Mouse (Mus musculus) heart, embryonic 14.5 days (tissue): ENCODE measurements at regions not wholly inside any gene's neighbourhood (a gene's known extent, or its start where the extent isn't known, plus 50 kb on each side); places are given as distances from the start of the nearest gene placed in this dataset.

ENCODE experiments used
- ATAC-seq: fragments of 200-750 bp; cut with Nextera tagmentation; 2 replicates; pipeline ENCODE4 v1.8.0; 2017; ENCODE audit warnings: low read depth, moderate TSS enrichment; ENCODE audit not compliant: insufficient number of reproducible peaks, insufficient read depth, low FRiP score
- H3K27ac ChIP-seq, 2 experiments: fragments of 200-500 bp in 1 of 2; fragments of 300-500 bp in 1 of 2; sonication (generic) in 1 of 2; replicated peaks in 1 of 2; 2 replicates each; pipeline ENCODE4 v1.5.1; 2012 to 2014; ENCODE audit warnings: low read depth in 2 of 2, low read length in 2 of 2, control low read depth in 1 of 2, mild to moderate bottlenecking in 1 of 2, mixed read lengths in 1 of 2; ENCODE audit not compliant: control insufficient read depth in 1 of 2, insufficient read depth in 1 of 2
- H3K27me3 ChIP-seq: fragments of 300-500 bp; sonication (generic); 2 replicates; pipeline ENCODE4 v1.6.1; 2014; ENCODE audit warnings: mild to moderate bottlenecking, low read length, control low read depth; ENCODE audit not compliant: control insufficient read depth, insufficient read depth
- H3K36me3 ChIP-seq: fragments of 300-500 bp; sonication (generic); 2 replicates; pipeline ENCODE4 v1.6.1; 2014; ENCODE audit warnings: mild to moderate bottlenecking, control low read depth, low read length, mixed read lengths; ENCODE audit not compliant: control insufficient read depth, insufficient read depth
- H3K4me1 ChIP-seq, 2 experiments: fragments of 200-500 bp in 1 of 2; fragments of 300-500 bp in 1 of 2; sonication (generic) in 1 of 2; 2 replicates each; pipeline ENCODE4 v1.6.1; 2012 to 2014; ENCODE audit warnings: low read length in 2 of 2, control low read depth in 1 of 2, mixed read lengths in 1 of 2; ENCODE audit not compliant: control insufficient read depth in 2 of 2, insufficient read depth in 2 of 2
- H3K4me2 ChIP-seq: fragments of 300-500 bp; sonication (generic); 2 replicates; pipeline ENCODE4 v1.6.1; 2014; ENCODE audit warnings: mild to moderate bottlenecking, low read length
- H3K4me3 ChIP-seq, 2 experiments: fragments of 200-500 bp in 1 of 2; fragments of 300-500 bp in 1 of 2; sonication (generic) in 1 of 2; 2 replicates each; pipeline ENCODE4 v1.5.1; 2012 to 2014; ENCODE audit warnings: low read length in 2 of 2, mild to moderate bottlenecking in 2 of 2, control low read depth in 1 of 2, low read depth in 1 of 2, moderate library complexity in 1 of 2; ENCODE audit not compliant: control insufficient read depth in 1 of 2, insufficient read depth in 1 of 2
- H3K9ac ChIP-seq: fragments of 300-500 bp; sonication (generic); 2 replicates; pipeline ENCODE4 v1.6.1; 2014; ENCODE audit warnings: mild to moderate bottlenecking, low read length
- H3K9me3 ChIP-seq: fragments of 300-500 bp; sonication (generic); 2 replicates; pipeline ENCODE4 v1.6.1; 2016; ENCODE audit warnings: low read length, control low read depth; ENCODE audit not compliant: control insufficient read depth
- WGBS: fragments of 180-500 bp; shearing (Covaris S2); extraction: QIAGEN DNeasy Blood & Tissue Kit; methylation state at CpG from one replicate; pipeline ENCODE4 v1.1.7; 2014; 5-methylcytosine and 5-hydroxymethylcytosine counted together

DNA sequence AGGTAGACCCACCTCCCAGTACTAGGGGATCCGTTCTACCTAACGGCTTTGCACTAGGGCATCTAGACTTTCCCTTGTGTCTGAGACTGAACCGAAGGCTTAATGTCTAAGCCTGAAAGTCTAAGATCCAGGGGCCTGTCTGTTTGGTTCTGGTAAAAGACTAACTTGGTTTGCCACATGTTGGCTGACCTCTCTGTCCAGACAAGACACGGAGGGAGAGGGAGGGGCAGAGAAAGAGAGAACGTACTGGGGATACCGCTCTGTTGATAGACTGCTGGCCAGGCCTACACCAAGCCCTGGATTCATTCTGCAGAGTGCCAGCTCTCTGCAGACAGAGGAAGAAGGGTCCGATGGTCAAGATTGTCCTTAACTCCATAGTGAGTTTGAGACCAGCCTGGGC is 78.4 kb upstream of the Dio3 start:
- 82% methylated on average over 7 of the region's 7 CpGs for WGBS
- H3K4me3 ChIP-seq: no peak overlapping the region
- H3K27me3 ChIP-seq: peaks cover 2% of the 10 kb centered on the region
- H3K4me2 ChIP-seq: no peak overlapping the region
- no peak for ATAC-seq
- H3K27ac ChIP-seq: no peak overlapping the region
- H3K36me3 ChIP-seq: no peaks in the 10 kb centered on the region
- no peaks in the 10 kb centered on the region for H3K9me3 ChIP-seq
- no peak overlapping the region for H3K9ac ChIP-seq
- no peaks in the 10 kb centered on the region for H3K4me1 ChIP-seq

DNA sequence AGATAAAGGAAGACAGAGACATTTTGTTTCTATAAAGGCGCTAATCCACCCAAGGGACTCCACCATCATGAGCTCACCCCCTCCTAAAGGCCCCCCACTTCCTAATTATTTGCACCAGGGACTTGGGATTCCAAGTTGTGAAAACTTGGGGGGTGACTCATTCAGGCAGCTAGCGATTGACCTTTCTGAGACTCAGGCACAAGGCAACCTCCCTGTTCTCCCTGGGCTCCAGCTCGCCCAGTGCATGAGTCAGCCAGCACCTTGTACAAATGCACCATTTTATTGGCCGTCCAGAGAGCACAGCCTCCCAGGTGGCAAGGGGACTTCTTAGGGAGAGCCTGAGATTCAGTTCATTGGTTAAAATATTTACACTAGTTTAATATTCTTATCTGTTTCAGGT is 78.0 kb upstream of the Dio3 start:
- 78% methylated on average over 4 of the region's 4 CpGs for WGBS
- Histone ChIP-seq H3K9me3 (no peaks in the 10 kb centered on the region), H3K4me1 (no peaks in the 10 kb centered on the region), H3K27ac (no peak overlapping the region), H3K9ac (no peak overlapping the region), H3K36me3 (no peaks in the 10 kb centered on the region), H3K4me2 (no peak overlapping the region), H3K4me3 (no peak overlapping the region), H3K27me3 (peaks cover 2% of the 10 kb centered on the region)
- no peak for ATAC-seq

DNA sequence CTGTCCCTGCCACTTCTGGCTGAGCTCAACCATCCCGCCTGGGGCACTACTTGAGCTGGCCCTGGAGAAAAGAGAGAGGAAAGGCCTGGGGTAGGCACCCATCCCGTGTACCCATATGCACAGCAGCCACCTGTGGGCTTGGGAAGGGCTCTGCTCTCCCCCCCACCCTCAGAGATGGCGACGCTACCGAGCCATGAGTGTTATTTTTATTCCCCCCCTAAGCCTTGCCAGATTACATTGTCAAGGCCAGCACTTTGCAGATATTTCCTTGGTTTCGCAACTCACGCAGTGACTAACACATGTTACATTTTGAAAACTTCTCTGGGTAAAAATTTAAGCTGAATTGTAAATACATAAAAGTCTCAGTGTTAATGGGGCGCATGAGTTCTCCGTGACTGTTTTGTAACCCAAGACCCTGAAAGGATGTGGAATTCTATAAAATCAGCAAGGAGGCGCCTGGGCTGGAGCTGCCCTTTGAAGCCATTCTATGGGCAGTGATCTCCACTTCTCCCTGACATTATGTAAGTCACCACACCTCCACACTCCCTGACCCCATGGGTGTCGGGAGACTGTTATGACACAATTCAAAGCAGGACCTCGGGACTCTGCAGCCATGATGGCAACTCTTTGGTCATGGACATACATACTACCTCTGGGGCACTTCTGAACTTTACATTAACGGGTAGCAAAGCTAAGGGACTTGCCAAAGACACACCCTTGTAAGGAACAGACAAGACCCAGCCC is 75.4 kb upstream of the Dio3 start:
- Histone ChIP-seq H3K27ac (no peak overlapping the region), H3K4me3 (no peak overlapping the region), H3K9ac (no peak overlapping the region), H3K9me3 (no peaks in the 10 kb centered on the region), H3K27me3 (peaks cover 8% of the 10 kb centered on the region; the same call in 1 of the 2 replicates), H3K36me3 (no peaks in the 10 kb centered on the region), H3K4me2 (no peak overlapping the region), H3K4me1 (0 out of 4 replicates have a peak, but pooled peaks cover 0 to 2% of the 10 kb centered on the region in 2 experiments)
- no peak for ATAC-seq
- 64% methylated on average over 13 of the region's 13 CpGs for WGBS

DNA sequence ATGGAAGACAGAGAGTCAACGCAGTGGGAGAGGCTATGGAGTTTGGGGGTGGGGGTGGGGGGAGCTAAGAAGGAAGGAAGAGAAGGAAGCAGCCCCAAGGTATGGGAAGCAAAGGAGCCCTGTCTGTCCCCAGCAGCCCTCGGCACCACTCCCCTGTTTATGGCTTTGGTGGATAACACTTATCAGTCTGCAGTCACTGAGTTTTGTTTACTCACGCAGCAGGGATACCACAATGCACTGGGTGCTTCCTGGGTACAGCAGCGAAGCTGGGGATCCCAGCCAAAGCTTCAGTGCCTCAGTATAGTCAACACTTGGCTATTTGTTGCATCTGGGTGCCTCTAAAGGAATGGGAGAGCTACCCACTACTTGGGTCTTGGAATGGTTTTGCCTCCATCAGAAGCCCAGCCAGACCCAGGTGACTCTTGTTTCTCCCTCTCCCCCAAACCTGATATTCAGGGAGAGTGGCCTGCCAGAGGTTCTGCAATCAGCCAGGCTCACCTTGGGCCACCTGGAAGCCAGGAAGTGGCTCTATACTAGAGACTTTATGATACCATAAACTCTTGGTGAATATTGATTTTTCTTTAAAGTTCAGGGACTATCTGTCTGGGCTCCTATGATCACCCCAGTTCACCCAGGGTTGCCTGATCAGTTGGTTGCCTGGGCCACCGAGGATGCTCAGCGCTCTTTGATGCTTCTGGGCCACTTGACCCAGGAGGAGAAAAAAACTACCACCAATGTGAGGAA is 74.5 kb upstream of the Dio3 start:
- no peaks in the 10 kb centered on the region for H3K36me3 ChIP-seq
- ATAC-seq: no peak
- H3K27ac ChIP-seq: no peak overlapping the region
- peaks cover 8% of the 10 kb centered on the region; the same call in 1 of the 2 replicates for H3K27me3 ChIP-seq
- H3K4me2 ChIP-seq: no peak overlapping the region
- H3K9me3 ChIP-seq: no peaks in the 10 kb centered on the region
- H3K4me3 ChIP-seq: no peak overlapping the region
- no peak overlapping the region for H3K9ac ChIP-seq
- 0 out of 4 replicates have a peak, but pooled peaks cover 0 to 2% of the 10 kb centered on the region in 2 experiments for H3K4me1 ChIP-seq
- 47% methylated on average over 6 of the region's 6 CpGs for WGBS

DNA sequence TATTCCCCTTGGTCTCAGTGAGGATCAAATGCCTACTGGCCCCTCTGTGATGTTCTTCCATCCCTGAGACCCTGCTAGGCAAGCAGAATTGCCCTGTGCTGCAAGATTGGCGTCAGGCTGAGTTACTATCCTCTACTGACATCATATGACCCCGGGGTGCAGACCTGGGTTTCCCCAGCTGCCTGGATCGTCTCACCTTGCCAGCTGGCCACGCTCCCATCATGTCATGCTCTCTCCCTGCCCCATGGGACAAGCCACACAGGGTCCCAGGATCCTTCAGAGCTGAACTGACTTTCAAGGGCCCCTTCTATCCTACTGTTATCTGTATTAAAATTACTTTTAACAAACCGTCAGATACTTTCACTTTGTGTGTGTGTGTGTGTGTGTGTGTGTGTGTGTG is 72.6 kb upstream of the Dio3 start:
- H3K4me1 ChIP-seq: 0 out of 4 replicates have a peak, but pooled peaks cover 0 to 2% of the 10 kb centered on the region in 2 experiments
- H3K9ac ChIP-seq: no peak overlapping the region
- H3K4me3 ChIP-seq: no peak overlapping the region
- no peaks in the 10 kb centered on the region for H3K9me3 ChIP-seq
- ATAC-seq: no peak
- H3K36me3 ChIP-seq: no peaks in the 10 kb centered on the region
- H3K27me3 ChIP-seq: peaks cover 8% of the 10 kb centered on the region; the same call in 1 of the 2 replicates
- H3K27ac ChIP-seq: no peak overlapping the region
- 48% methylated on average over 5 of the region's 5 CpGs for WGBS
- H3K4me2 ChIP-seq: no peak overlapping the region

DNA sequence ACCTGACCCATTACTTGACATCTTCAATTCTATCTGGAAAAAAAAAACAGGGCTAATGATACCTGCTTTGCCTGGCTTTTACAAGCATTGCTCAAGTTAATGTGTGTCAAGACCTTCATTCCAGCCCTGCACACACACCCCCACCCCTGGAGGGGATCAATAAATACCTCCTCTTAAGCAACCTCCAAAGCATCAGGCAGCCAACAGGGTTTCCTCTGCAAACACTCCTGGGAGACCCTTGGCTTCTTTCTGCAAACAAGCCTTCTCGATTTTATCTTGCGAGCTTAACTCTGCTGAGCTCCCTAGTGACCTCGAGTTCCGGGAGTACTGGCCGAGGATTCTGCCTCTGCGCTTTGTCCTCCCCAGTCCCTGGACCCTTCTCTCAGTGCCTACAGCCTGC is 72.1 kb upstream of the Dio3 start:
- no peak for ATAC-seq
- WGBS: 9% methylated on average over 6 of the region's 6 CpGs
- H3K4me2 ChIP-seq: no peak overlapping the region
- no peaks in the 10 kb centered on the region for H3K9me3 ChIP-seq
- H3K4me3 ChIP-seq: no peak overlapping the region
- no peaks in the 10 kb centered on the region for H3K36me3 ChIP-seq
- H3K9ac ChIP-seq: no peak overlapping the region
- 0 out of 4 replicates have a peak, but pooled peaks cover 0 to 2% of the 10 kb centered on the region in 2 experiments for H3K4me1 ChIP-seq
- H3K27ac ChIP-seq: no peak overlapping the region
- H3K27me3 ChIP-seq: peaks cover 8% of the 10 kb centered on the region; the same call in 1 of the 2 replicates

DNA sequence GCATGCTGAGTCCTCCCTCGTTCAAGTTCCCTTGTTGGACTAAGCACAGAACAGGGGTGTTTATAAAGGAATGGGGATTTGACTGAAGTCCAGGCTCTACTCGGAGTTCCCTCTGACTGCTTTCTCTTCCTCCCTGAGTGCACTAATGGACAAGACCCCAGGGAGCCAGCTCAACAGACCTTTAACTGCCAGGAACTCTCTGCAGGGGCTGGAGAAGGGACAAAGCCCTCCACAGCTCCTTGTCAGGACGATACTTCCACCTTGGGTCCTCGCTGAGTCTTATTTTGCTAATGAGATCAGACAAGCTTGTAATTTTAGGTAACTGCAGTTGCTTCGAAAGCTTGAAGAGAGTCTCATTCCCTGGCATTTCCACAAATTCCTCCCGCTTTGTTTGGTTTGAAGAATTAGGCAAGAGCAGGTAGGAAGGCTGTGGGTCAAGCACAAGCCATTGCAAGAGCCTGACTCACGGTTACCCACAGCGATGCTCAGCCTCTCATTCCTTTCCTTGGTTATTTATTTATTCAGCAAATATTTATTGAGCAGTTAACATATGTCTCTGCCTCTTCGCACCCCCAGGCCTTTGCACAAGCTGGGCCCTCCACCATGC is 71.5 kb upstream of the Dio3 start:
- WGBS: 47% methylated on average over 9 of the region's 9 CpGs
- no peak for ATAC-seq
- no peak overlapping the region for H3K4me2 ChIP-seq
- H3K9ac ChIP-seq: no peak overlapping the region
- H3K4me1 ChIP-seq: 0 out of 4 replicates have a peak, but pooled peaks cover 0 to 2% of the 10 kb centered on the region in 2 experiments
- H3K9me3 ChIP-seq: no peaks in the 10 kb centered on the region
- no peaks in the 10 kb centered on the region for H3K36me3 ChIP-seq
- peaks cover 8% of the 10 kb centered on the region; the same call in 1 of the 2 replicates for H3K27me3 ChIP-seq
- H3K27ac ChIP-seq: no peak overlapping the region
- no peak overlapping the region for H3K4me3 ChIP-seq
